Mouse (Mus musculus): ENCODE results near the gene Rnf212b.

GRCm38 (mm10) chr14:54772333-54772856 is 41.5 kb upstream of the Rnf212b start:
- TF ChIP-seq CEBPB (IDR thresholded peaks at IDR 0.05; ENCODE audit: insufficient read depth, poor library complexity, severe bottlenecking) (no peak), POLR2A (IDR thresholded peaks at IDR 0.05; ENCODE audit: insufficient read length, low read depth) (no peak), SRF (IDR thresholded peaks at IDR 0.05; ENCODE audit: control insufficient read depth, insufficient read length, low read depth) (no peak), POLR2AphosphoS2 (IDR thresholded peaks at IDR 0.05; ENCODE audit: insufficient read length, low read depth) (no peak), E2F4 (IDR thresholded peaks at IDR 0.05; ENCODE audit: insufficient read depth) (no peak), USF1 (IDR thresholded peaks at IDR 0.05; ENCODE audit: low read depth) (no peak), TCF12 (IDR thresholded peaks at IDR 0.05; ENCODE audit: insufficient read depth, poor library complexity, severe bottlenecking) (no peak), MAX (IDR thresholded peaks at IDR 0.05; ENCODE audit: low read depth) (no peak), MYOD1 (IDR thresholded peaks at IDR 0.05; ENCODE audit: control insufficient read depth in 1 of 3, insufficient read length in 2 of 3, low read depth in 2 of 3) (no peak)
